Mouse (Mus musculus): ENCODE results near the gene Trpm8. TPM values are rescaled to one million over a fixed set of nuclear protein-coding genes. Genes with fewer than 3 reads are reported as not detected.
A peak's percentile ranks its signal among the peaks of the same experiment; 100 is the strongest.

The Trpm8 gene
- polyA plus RNA-seq, 1 experiment from 2014 or later: not detected

- H3K4me3 ChIP-seq (replicated peaks; ENCODE audit: low read depth, low read length): no peak overlapping the region
- WGBS: 81% methylated on average over 6 of the region's 6 CpGs
- ATAC-seq (replicated peaks; ENCODE audit: low FRiP score, low read depth) (no peak), DNase-seq (ENCODE audit: low spot score) (no peak)
- H3K27me3 ChIP-seq (ENCODE audit: insufficient read depth, low read length): no peaks in the 10 kb centered on the region
- peaks cover 14% of the 10 kb centered on the region for H3K4me1 ChIP-seq (replicated peaks; ENCODE audit: insufficient read depth, low read length)
- no peak overlapping the region for H3K9ac ChIP-seq (ENCODE audit: low read depth, low read length)
- H3K36me3 ChIP-seq (ENCODE audit: insufficient read depth, low read length): peaks cover 28% of the 10 kb centered on the region
- TF ChIP-seq CTCF (IDR thresholded peaks at IDR 0.05; ENCODE audit: low read depth): no peak
- no peak overlapping the region for H3K27ac ChIP-seq
- H3K9me3 ChIP-seq (replicated peaks; ENCODE audit: low read length): no peaks in the 10 kb centered on the region
- no peak overlapping the region for H3K4me2 ChIP-seq (ENCODE audit: low read length)
Observed at GRCm38 (mm10) chr1:88257681-88258080, 19.8 kb upstream of the Trpm8 start.

DNA sequence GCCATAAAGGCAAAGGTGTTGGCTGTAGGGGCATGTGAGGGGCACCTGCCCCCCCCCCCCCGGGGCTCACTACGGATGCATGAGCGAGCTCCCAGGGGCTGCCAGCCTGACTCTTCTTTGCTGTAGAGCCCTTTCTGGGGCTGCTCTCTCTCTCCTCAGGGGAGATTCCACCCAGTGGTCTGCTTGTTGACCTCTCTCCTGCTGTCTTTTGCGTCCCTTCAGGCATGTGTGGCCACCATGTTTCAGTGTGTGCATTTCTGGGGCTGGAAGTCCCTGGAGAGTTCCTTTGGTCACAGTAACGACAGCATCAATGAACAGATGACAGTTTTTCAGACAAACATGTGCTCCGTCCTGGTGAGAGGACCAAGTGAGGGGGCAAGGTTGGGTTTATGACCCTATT is 19.1 kb upstream of the Trpm8 start:
- TF ChIP-seq CTCF (IDR thresholded peaks at IDR 0.05; ENCODE audit: low read depth): no peak
- no peak for DNase-seq (ENCODE audit: low spot score)
- Histone ChIP-seq H3K4me2 (ENCODE audit: low read length) (no peak overlapping the region), H3K27me3 (ENCODE audit: insufficient read depth, low read length) (no peaks in the 10 kb centered on the region), H3K9me3 (replicated peaks; ENCODE audit: low read length) (no peaks in the 10 kb centered on the region), H3K4me3 (replicated peaks; ENCODE audit: low read depth, low read length) (no peak overlapping the region), H3K4me1 (replicated peaks; ENCODE audit: insufficient read depth, low read length) (peaks cover 14% of the 10 kb centered on the region), H3K36me3 (ENCODE audit: insufficient read depth, low read length) (peaks cover 35% of the 10 kb centered on the region), H3K27ac (no peak overlapping the region), H3K9ac (ENCODE audit: low read depth, low read length) (no peak overlapping the region)
- no peak for ATAC-seq (replicated peaks; ENCODE audit: low FRiP score, low read depth)
- WGBS: 64% methylated on average over 6 of the region's 6 CpGs

DNA sequence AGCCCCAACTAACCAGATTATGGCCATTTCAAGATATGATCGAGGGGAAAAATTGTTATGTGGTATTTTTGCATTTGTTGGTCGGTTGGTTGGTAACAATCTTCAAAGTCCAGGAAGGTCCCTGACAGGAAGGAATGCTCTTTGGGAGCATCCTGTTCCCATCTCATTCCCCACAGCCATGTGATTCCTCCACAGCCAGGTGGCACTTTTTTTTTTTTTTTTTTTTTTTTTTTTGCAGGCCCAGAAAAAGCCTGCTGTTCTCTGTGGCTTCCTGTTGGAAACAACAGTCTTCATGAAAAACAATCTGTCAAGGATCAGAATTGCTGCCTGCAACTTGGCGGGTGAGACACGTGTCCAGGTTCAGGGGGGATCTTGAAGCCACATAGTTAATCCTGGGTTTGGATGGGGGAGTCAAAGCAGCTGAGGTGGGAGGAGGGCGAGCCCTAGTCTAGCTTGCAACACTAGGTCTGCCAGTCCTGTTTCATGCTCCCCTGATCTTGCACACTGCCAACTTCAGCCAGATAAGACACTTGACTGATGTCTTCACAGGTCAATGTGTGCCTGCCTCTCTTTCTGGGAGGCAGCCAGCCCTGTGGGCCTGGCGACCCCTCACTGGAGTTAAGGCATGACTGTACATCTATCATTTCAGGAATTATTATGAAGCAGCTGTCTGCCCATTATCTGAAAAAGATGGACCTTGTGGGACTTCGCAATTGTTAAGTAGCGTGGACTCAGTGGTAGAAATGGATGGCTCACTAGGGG is 18.4 kb upstream of the Trpm8 start:
- ATAC-seq (replicated peaks; ENCODE audit: low FRiP score, low read depth): peak; percentile 4; the same call in 1 of the 2 replicates
- WGBS: 50% methylated on average over 8 of the region's 8 CpGs
- DNase-seq (ENCODE audit: low spot score): peak; percentile 87

GRCm38 (mm10) chr1:88259643-88260024 is 17.8 kb upstream of the Trpm8 start:
- H3K9ac ChIP-seq (ENCODE audit: low read depth, low read length): 0 out of 2 replicates have a peak overlapping the region, but pooled peaks have one; percentile 0
- H3K4me1 ChIP-seq (replicated peaks; ENCODE audit: insufficient read depth, low read length): peaks cover 14% of the 10 kb centered on the region
- H3K4me3 ChIP-seq (replicated peaks; ENCODE audit: low read depth, low read length): no peak overlapping the region
- DNase-seq (ENCODE audit: low spot score) (no peak), ATAC-seq (replicated peaks; ENCODE audit: low FRiP score, low read depth) (peak; percentile 1; the same call in 1 of the 2 replicates)
- H3K27ac ChIP-seq: peak overlapping the region; percentile 0; the same call in 1 of the 2 replicates
- H3K27me3 ChIP-seq (ENCODE audit: insufficient read depth, low read length): no peaks in the 10 kb centered on the region
- 69% methylated on average over 4 of the region's 4 CpGs for WGBS
- H3K4me2 ChIP-seq (ENCODE audit: low read length): no peak overlapping the region
- H3K9me3 ChIP-seq (replicated peaks; ENCODE audit: low read length): no peaks in the 10 kb centered on the region
- TF ChIP-seq CTCF (IDR thresholded peaks at IDR 0.05; ENCODE audit: low read depth): no peak
- peaks cover 48% of the 10 kb centered on the region for H3K36me3 ChIP-seq (ENCODE audit: insufficient read depth, low read length)

More for the DNA sequence above, 18.4 kb upstream of the Trpm8 start:
- Histone ChIP-seq H3K27me3 (ENCODE audit: insufficient read depth, low read length) (no peaks in the 10 kb centered on the region), H3K4me3 (replicated peaks; ENCODE audit: low read depth, low read length) (no peak overlapping the region), H3K27ac (peak overlapping the region; percentile 0; the same call in 1 of the 2 replicates), H3K36me3 (ENCODE audit: insufficient read depth, low read length) (peaks cover 42% of the 10 kb centered on the region), H3K4me2 (ENCODE audit: low read length) (no peak overlapping the region), H3K9me3 (replicated peaks; ENCODE audit: low read length) (no peaks in the 10 kb centered on the region), H3K4me1 (replicated peaks; ENCODE audit: insufficient read depth, low read length) (peaks cover 14% of the 10 kb centered on the region), H3K9ac (ENCODE audit: low read depth, low read length) (0 out of 2 replicates have a peak overlapping the region, but pooled peaks have one; percentile 0)
- no peak; the same call in 1 of the 2 replicates for TF ChIP-seq CTCF (IDR thresholded peaks at IDR 0.05; ENCODE audit: low read depth)

DNA sequence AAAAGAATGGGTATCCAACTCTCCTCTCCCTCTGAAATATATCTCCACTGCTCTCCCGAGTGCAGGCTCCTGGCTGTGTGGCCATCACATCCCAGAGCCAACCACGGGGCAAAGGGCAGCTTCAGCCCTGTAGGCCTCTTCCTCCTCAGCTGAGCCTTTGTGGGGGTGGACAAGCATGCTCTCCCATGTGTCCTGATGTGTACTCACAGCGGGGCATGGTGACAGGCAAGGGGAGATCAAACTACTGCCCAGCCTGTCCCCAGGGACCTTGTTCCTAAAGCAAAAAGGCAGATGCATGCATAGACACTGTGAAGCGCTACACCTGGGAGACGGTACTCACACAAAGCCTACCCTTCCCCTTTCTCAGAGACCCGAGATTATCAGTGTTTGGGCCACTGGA is 17.3 kb upstream of the Trpm8 start:
- Histone ChIP-seq H3K36me3 (ENCODE audit: insufficient read depth, low read length) (peaks cover 53% of the 10 kb centered on the region), H3K27me3 (ENCODE audit: insufficient read depth, low read length) (no peaks in the 10 kb centered on the region), H3K4me2 (ENCODE audit: low read length) (no peak overlapping the region), H3K4me3 (replicated peaks; ENCODE audit: low read depth, low read length) (no peak overlapping the region), H3K27ac (no peak overlapping the region), H3K4me1 (replicated peaks; ENCODE audit: insufficient read depth, low read length) (peaks cover 14% of the 10 kb centered on the region), H3K9me3 (replicated peaks; ENCODE audit: low read length) (no peaks in the 10 kb centered on the region), H3K9ac (ENCODE audit: low read depth, low read length) (0 out of 2 replicates have a peak overlapping the region, but pooled peaks have one; percentile 1)
- ATAC-seq (replicated peaks; ENCODE audit: low FRiP score, low read depth): 0 out of 2 replicates have a peak, but pooled peaks have one; percentile 9
- WGBS: 70% methylated on average over 6 of the region's 6 CpGs
- no peak for DNase-seq (ENCODE audit: low spot score)
- no peak for TF ChIP-seq CTCF (IDR thresholded peaks at IDR 0.05; ENCODE audit: low read depth)

- 0 out of 2 replicates have a peak overlapping the region, but pooled peaks have one; percentile 1 for H3K9ac ChIP-seq (ENCODE audit: low read depth, low read length)
- H3K36me3 ChIP-seq (ENCODE audit: insufficient read depth, low read length): peaks cover 60% of the 10 kb centered on the region
- ATAC-seq (replicated peaks; ENCODE audit: low FRiP score, low read depth) (no peak), DNase-seq (ENCODE audit: low spot score) (no peak)
- no peaks in the 10 kb centered on the region for H3K27me3 ChIP-seq (ENCODE audit: insufficient read depth, low read length)
- peaks cover 14% of the 10 kb centered on the region for H3K4me1 ChIP-seq (replicated peaks; ENCODE audit: insufficient read depth, low read length)
- no peaks in the 10 kb centered on the region for H3K9me3 ChIP-seq (replicated peaks; ENCODE audit: low read length)
- H3K4me2 ChIP-seq (ENCODE audit: low read length): no peak overlapping the region
- no peak overlapping the region for H3K27ac ChIP-seq
- no peak for TF ChIP-seq CTCF (IDR thresholded peaks at IDR 0.05; ENCODE audit: low read depth)
- no peak overlapping the region for H3K4me3 ChIP-seq (replicated peaks; ENCODE audit: low read depth, low read length)
- WGBS: 79% methylated on average over 10 of the region's 10 CpGs
Observed at GRCm38 (mm10) chr1:88260604-88261377, 16.7 kb upstream of the Trpm8 start.

All from kidney, postnatal 0 days (tissue).